Mouse (Mus musculus): ENCODE results near the gene Eaf1.

Gene Eaf1

GRCm38 (mm10) chr14:31509911-31510310 lies 15.7 kb downstream of the Eaf1 start:
- DNase-seq (ENCODE audit: low spot score in 2 of 2) = no peak

GRCm38 (mm10) chr14:31510322-31510721 lies 16.1 kb downstream of the Eaf1 start:
- DNase-seq (ENCODE audit: low spot score in 2 of 2) = no peak

GRCm38 (mm10) chr14:31515895-31516294 lies 21.7 kb downstream of the Eaf1 start:
- no peak for DNase-seq (ENCODE audit: low spot score in 2 of 2)

GRCm38 (mm10) chr14:31519165-31519564 lies 25.0 kb downstream of the Eaf1 start:
- no peak for DNase-seq (ENCODE audit: low spot score in 2 of 2)

GRCm38 (mm10) chr14:31521318-31521717 lies 27.1 kb downstream of the Eaf1 start:
- no peak for DNase-seq (ENCODE audit: low spot score in 2 of 2)

GRCm38 (mm10) chr14:31525040-31525810 lies 31.0 kb downstream of the Eaf1 start:
- no peak for DNase-seq (ENCODE audit: low spot score in 2 of 2)

GRCm38 (mm10) chr14:31530847-31531246 lies 36.6 kb downstream of the Eaf1 start:
- no peak for DNase-seq (ENCODE audit: low spot score in 2 of 2)

- no peak for DNase-seq (ENCODE audit: low spot score in 2 of 2)
These were observed 37.4 kb downstream of the Eaf1 start for GRCm38 (mm10) chr14:31531506-31532148.

- DNase-seq (ENCODE audit: low spot score in 2 of 2) = no peak
These were observed 38.5 kb downstream of the Eaf1 start for GRCm38 (mm10) chr14:31532656-31533055.

GRCm38 (mm10) chr14:31537298-31537697 lies 43.1 kb downstream of the Eaf1 start:
- no peak for DNase-seq (ENCODE audit: low spot score in 2 of 2)

- DNase-seq (ENCODE audit: low spot score in 2 of 2) = no peak
These were observed 49.8 kb downstream of the Eaf1 start for GRCm38 (mm10) chr14:31543885-31544442.

GRCm38 (mm10) chr14:31555021-31555420 lies 60.8 kb downstream of the Eaf1 start:
- no peak for DNase-seq (ENCODE audit: low spot score in 2 of 2)

- DNase-seq (ENCODE audit: low spot score in 2 of 2) = no peak
These were observed 61.8 kb downstream of the Eaf1 start for GRCm38 (mm10) chr14:31555963-31556434.

GRCm38 (mm10) chr14:31556526-31557260 lies 62.5 kb downstream of the Eaf1 start:
- no peak for DNase-seq (ENCODE audit: low spot score in 2 of 2)

- DNase-seq (ENCODE audit: low spot score in 2 of 2) = no peak
These were observed 63.1 kb downstream of the Eaf1 start for GRCm38 (mm10) chr14:31557273-31557672.

- DNase-seq (ENCODE audit: low spot score in 2 of 2) = no peak
These were observed 63.6 kb downstream of the Eaf1 start for GRCm38 (mm10) chr14:31557784-31558183.

GRCm38 (mm10) chr14:31559216-31559615 lies 65.0 kb downstream of the Eaf1 start:
- no peak for DNase-seq (ENCODE audit: low spot score in 2 of 2)

All from frontal cortex, postnatal 10 days (tissue).